Mouse (Mus musculus) intestine, embryonic 16.5 days (tissue): Measurements from ENCODE around the gene Taok1. TPM values are rescaled to one million over a fixed set of nuclear protein-coding genes. Genes with fewer than 3 reads are reported as not detected.

Source experiments
- ATAC-seq: fragments of 200-750 bp; cut with Nextera tagmentation; 2 replicates; pipeline ENCODE4 v1.8.0; 2017; ENCODE audit warnings: moderate TSS enrichment, moderate library complexity
- H3K27ac ChIP-seq: fragments of 300-500 bp; sonication (generic); 2 replicates; pipeline ENCODE4 v1.5.1; 2014; ENCODE audit warnings: mild to moderate bottlenecking, low read length
- H3K27me3 ChIP-seq: fragments of 300-500 bp; sonication (generic); replicated peaks from 2 replicates; pipeline ENCODE4 v1.6.1; 2014; ENCODE audit warnings: low read length, control low read depth, mixed read lengths; ENCODE audit not compliant: control insufficient read depth, insufficient read depth
- H3K36me3 ChIP-seq: fragments of 300-500 bp; sonication (generic); 2 replicates; pipeline ENCODE4 v1.6.1; 2014; ENCODE audit warnings: low read length, control low read depth; ENCODE audit not compliant: control insufficient read depth, insufficient read depth
- H3K4me1 ChIP-seq: fragments of 300-500 bp; sonication (generic); 2 replicates; pipeline ENCODE4 v1.6.1; 2014; ENCODE audit warnings: low read length, control low read depth, mixed read lengths; ENCODE audit not compliant: control insufficient read depth, insufficient read depth
- H3K4me2 ChIP-seq: fragments of 300-500 bp; sonication (generic); 2 replicates; pipeline ENCODE4 v1.6.1; 2014; ENCODE audit warnings: low read depth, low read length, control low read depth
- H3K4me3 ChIP-seq: fragments of 300-500 bp; sonication (generic); 2 replicates; pipeline ENCODE4 v1.5.1; 2014; ENCODE audit warnings: mild to moderate bottlenecking, low read length
- H3K9ac ChIP-seq: fragments of 300-500 bp; sonication (generic); 2 replicates; pipeline ENCODE4 v1.6.1; 2014; ENCODE audit warnings: low read depth, low read length
- H3K9me3 ChIP-seq: fragments of 300-500 bp; sonication (generic); 2 replicates; pipeline ENCODE4 v1.6.1; 2016; ENCODE audit warnings: low read length, control low read depth; ENCODE audit not compliant: control insufficient read depth
- WGBS: fragments of 180-500 bp; shearing (Covaris S2); extraction: QIAGEN DNeasy Blood & Tissue Kit; methylation state at CpG from one replicate; pipeline ENCODE4 v1.1.7; 2014; 5-methylcytosine and 5-hydroxymethylcytosine counted together
- polyA plus RNA-seq: library from polyadenylated mRNA; unstranded; fragments of >200 nt; fragmentation: Nextera tagmentation; extraction: Ambion mirVana; gene quantifications from 2 replicates; pipeline ENCODE4 v1.2.1, GENCODE M21; 2015

Taok1 gene
- polyA plus RNA-seq, 1 experiment from 2014 or later: 9.2 TPM

DNA sequence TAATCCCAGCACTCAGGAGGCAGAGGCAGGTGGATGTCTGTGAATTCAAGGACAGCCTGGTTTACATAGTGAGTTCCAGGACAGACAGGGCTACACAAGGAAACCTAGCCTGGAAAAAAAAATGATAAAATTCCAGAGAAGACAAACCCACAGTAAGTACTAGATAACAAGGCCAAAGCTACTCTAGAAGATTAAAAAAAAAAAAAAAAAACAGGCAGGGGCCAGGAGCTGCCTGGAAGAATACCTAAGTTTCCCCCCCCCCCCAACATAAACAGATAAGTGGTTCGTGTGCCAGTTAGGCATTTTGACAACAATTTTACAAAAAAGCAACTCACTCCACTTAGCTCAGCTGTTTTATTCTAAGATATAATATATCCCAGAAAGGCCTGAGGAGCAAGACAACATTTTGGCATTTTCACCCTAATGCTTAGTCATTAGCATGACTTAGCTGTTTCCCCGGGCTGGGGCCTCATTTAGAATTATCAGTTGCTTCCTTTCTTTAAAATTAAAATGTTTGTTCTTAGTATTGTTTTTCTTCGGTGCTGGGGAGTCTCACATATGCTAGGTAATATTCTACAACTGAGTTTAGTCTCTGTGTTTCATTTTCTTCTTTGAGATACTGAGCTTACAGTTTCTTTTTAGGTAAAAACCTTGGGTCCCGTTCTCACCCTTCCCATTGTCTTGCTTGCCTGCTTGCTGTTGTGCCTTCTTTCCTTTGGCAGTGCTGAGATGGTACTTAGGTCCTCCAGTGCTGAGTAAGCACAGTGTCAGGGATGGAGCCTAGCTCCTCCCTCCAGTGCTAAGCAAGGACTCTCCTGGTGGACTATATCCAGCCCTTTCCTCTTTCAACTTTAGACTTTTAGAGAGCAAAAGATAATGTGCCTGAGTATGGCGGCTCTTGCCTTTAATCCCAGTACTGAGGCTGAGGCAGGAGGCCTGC lies 19.3 kb upstream of the Taok1 start:
- ATAC-seq: no peak
- H3K9ac ChIP-seq: no peak overlapping the region
- WGBS: 69% methylated on average over 5 of the region's 5 CpGs

DNA sequence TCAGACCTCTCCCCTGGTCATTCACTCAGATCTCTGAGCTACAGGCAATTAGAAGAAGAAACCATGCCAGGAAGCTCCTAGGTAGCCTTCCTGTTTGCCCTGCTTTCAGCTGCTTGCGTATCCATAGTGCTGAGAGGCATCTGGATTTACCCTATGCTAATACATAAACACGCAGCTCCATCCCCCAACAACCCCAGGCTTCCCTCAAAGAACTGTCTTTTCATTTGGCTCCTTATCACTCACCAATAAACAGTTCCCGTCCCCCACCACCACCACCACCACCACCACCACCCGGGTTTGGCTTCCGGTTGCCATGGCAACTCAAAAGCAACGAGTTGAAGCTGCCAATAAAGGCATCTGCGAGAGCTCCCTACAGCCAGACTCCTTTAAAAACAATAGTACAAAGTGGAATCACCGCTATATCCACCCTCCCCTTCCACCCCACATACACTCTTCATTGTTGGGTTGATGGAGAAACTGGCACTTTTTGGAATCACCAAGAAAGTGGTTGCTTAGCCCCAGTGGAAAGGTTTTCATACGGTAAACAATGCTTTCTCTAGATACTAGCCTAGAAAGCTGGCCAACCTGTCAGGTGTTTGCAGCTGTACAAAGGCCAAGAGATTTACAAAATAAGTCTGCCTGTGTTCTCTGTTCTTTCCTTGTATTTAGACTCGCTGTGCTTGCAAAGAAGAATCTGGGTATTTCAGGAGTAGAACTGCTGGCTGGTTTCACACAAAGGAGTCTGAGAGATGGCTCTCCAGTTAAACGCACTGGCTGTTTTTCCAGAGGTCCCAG lies 17.6 kb upstream of the Taok1 start:
- WGBS: 12% methylated on average over 11 of the region's 11 CpGs
- ATAC-seq: no peak
- no peak overlapping the region for H3K27ac ChIP-seq
- peak overlapping the region; percentile 17; the same call in 1 of the 2 replicates for H3K9ac ChIP-seq
- peak overlapping the region; percentile 43 for H3K4me3 ChIP-seq
- H3K4me2 ChIP-seq: peak overlapping the region; percentile 84
- H3K9me3 ChIP-seq: no peaks in the 10 kb centered on the region
- no peaks in the 10 kb centered on the region for H3K36me3 ChIP-seq
- H3K27me3 ChIP-seq: no peaks in the 10 kb centered on the region
- H3K4me1 ChIP-seq: peaks cover 14% of the 10 kb centered on the region; the same call in 1 of the 2 replicates

More for the DNA sequence above, 19.3 kb upstream of the Taok1 start:
- no peaks in the 10 kb centered on the region for H3K36me3 ChIP-seq
- H3K27me3 ChIP-seq: no peaks in the 10 kb centered on the region
- no peak overlapping the region for H3K4me3 ChIP-seq
- peaks cover 14% of the 10 kb centered on the region; the same call in 1 of the 2 replicates for H3K4me1 ChIP-seq
- H3K9me3 ChIP-seq: no peaks in the 10 kb centered on the region
- H3K4me2 ChIP-seq: no peak overlapping the region
- H3K27ac ChIP-seq: no peak overlapping the region

DNA sequence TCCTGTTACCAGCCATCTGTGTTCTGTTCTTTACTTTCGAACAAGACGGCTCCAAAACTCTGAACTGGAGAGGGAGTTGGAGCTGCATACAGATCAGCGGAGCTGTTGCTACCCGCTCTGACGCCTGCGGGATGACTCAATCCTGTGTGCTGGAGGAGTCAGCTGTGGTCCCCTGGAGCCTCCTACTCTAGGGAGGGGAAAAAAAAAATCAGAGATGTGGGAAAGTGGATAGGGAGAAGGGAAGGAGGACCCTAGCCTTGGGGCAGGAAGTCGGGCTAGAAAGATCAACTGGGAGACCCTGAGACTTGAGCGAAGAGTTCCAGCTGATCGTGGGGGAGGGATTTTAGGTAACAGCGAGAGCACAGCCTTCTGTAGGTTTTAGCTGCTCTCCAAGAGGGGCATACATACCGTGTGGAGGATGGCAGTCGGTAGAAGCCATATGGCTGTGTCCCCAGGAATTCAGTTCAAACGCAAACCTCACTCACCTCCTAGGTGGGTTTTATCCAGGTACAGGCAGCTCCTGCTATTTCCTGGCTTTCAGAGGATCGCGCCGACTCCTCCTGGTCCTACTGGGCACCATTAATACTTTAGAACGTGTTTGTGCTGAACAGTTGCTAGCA lies 16.9 kb upstream of the Taok1 start:
- H3K36me3 ChIP-seq: no peaks in the 10 kb centered on the region
- peak overlapping the region; percentile 43 for H3K4me3 ChIP-seq
- WGBS: 2% methylated on average over 17 of the region's 17 CpGs
- H3K27me3 ChIP-seq: no peaks in the 10 kb centered on the region
- peak overlapping the region; percentile 17; the same call in 1 of the 2 replicates for H3K9ac ChIP-seq
- H3K4me2 ChIP-seq: peak overlapping the region; percentile 84
- ATAC-seq: 0 out of 2 replicates have a peak, but pooled peaks have one; percentile 58
- peak overlapping the region; percentile 31; the same call in 1 of the 2 replicates for H3K27ac ChIP-seq
- H3K9me3 ChIP-seq: no peaks in the 10 kb centered on the region
- peaks cover 14% of the 10 kb centered on the region; the same call in 1 of the 2 replicates for H3K4me1 ChIP-seq

DNA sequence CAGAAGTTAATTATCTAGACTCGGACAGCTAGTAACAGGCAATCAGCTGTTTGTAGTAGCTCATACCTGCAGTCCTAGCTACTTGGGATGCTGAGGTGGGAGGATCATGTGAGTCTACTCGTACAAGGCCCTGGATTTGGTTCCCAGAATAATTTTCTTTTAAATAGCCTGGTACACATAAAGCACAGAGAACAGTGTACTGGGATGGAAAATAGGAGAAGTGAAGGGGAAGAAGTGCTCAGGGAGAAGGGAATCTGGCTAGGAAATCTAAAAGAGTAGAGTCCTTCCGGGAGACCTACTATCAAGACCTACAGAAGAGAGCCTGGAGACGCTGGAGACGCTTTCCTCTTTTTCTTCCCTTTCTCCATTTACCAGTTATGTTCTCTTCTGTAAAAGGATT lies 16.4 kb upstream of the Taok1 start:
- Histone ChIP-seq H3K27me3 (no peaks in the 10 kb centered on the region), H3K9ac (peak overlapping the region; percentile 17; the same call in 1 of the 2 replicates), H3K9me3 (no peaks in the 10 kb centered on the region), H3K4me1 (peaks cover 14% of the 10 kb centered on the region; the same call in 1 of the 2 replicates), H3K36me3 (no peaks in the 10 kb centered on the region), H3K4me2 (peak overlapping the region; percentile 84), H3K4me3 (peak overlapping the region; percentile 43; the same call in 1 of the 2 replicates), H3K27ac (peak overlapping the region; percentile 31; the same call in 1 of the 2 replicates)
- ATAC-seq: no peak
- 32% methylated on average over 5 of the region's 5 CpGs for WGBS

DNA sequence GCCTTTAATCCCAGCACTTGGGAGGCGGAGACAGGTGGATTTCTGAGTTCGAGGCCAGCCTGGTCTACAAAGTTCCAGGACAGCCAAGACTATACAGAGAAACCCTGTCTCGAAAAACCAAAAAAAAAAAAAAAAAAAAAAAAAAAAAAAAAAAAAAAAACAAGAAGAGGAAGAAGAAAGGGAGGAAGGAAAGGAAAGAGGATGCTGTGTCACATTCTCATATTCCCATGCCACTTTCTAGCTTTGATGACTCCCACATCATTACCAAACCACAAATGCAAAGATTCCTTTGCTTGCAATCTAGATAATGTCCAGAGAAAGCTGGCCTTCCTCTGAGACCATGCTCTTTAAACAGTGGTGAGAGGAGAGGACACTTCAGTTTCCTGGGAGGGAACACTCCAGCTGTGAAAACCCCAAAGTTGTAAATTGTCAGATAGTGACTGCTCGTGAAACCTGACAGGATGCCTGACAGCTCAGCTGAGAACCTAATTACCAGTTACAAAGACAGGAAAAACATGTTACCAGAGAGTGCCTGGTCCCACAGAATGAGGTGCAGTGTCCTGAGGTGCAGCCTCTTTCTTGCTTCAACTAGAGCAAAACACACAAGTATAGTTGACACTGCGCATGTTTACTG lies 14.4 kb upstream of the Taok1 start:
- ATAC-seq: no peak
- Histone ChIP-seq H3K27me3 (no peaks in the 10 kb centered on the region), H3K4me1 (peaks cover 14% of the 10 kb centered on the region; the same call in 1 of the 2 replicates), H3K4me3 (no peak overlapping the region), H3K9ac (no peak overlapping the region), H3K4me2 (no peak overlapping the region), H3K9me3 (no peaks in the 10 kb centered on the region), H3K27ac (no peak overlapping the region), H3K36me3 (no peaks in the 10 kb centered on the region)
- WGBS: 78% methylated on average over 5 of the region's 5 CpGs

DNA sequence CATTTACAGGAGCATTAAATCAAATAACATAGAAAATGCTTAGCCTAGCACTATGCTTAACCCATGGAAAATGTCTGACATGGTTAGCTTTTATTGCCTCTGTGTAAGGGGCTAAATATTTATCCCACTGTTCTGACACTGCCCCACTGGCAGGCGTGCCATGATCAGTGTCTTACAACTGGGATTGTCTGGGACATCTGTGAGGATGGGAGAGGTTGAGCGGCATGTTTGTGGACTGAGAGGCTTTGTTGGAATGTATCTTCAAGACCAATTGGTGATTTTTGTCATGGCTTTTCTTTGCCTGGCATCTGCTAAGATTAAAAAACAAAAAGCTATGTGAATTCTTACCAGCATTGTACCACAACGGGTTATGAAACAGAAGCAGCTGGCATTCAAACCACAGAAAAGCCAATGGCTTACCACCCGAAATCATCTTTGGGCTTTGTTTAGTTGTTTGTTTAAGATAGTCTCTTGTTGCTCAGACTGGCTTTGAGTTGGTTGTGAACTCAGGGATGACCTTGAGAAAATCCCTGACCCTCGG lies 7.5 kb upstream of the Taok1 start:
- Histone ChIP-seq H3K4me3 (no peak overlapping the region), H3K4me2 (no peak overlapping the region), H3K36me3 (no peaks in the 10 kb centered on the region), H3K4me1 (no peaks in the 10 kb centered on the region), H3K27ac (no peak overlapping the region), H3K9me3 (no peaks in the 10 kb centered on the region), H3K9ac (no peak overlapping the region), H3K27me3 (no peaks in the 10 kb centered on the region)
- no peak for ATAC-seq
- WGBS: 58% methylated on average over 5 of the region's 5 CpGs

DNA sequence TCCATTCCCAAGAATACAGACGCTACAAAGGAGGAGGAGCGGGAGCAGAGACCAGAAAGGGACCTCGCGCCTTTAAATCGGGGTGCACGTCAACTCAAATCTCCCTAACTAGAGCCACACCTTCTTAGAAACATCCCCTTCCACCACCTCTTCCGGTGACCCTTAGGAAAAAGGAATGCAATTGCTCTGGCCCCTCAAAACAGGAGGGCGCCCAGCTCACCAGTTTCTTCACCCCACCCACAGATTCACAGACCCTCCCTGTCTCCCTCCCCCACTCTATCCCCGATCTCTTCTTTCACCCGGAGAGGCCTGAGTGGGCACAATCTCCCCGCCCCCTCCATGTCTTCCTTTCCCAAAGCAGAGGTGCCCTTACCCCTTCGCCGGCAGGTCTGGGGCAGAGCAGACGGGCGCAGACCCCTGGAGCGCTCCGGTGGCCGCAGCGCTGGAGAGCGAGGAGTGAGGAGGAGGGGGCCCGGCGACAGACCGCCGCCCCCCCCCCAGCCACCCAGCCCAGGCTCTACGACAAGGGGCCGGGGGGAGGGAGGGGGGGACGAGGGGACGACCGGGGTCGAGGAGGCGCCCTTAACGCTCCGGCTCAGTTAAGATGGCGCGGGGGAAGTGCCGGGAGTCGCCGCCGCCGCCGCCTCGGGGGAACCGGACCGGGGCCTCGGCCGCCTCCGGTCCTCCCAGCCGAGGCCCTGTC lies 629 bp downstream of the Taok1 start:
- Histone ChIP-seq H3K9me3 (no peaks in the 10 kb centered on the region), H3K27ac (peak overlapping the region; percentile 97), H3K4me2 (peak overlapping the region; percentile 76), H3K4me1 (peaks cover 7% of the 10 kb centered on the region), H3K36me3 (no peaks in the 10 kb centered on the region), H3K9ac (peak overlapping the region; percentile 100), H3K4me3 (peak overlapping the region; percentile 95), H3K27me3 (no peaks in the 10 kb centered on the region)
- 1% methylated on average over 39 of the region's 48 CpGs for WGBS
- ATAC-seq: peak; percentile 47

DNA sequence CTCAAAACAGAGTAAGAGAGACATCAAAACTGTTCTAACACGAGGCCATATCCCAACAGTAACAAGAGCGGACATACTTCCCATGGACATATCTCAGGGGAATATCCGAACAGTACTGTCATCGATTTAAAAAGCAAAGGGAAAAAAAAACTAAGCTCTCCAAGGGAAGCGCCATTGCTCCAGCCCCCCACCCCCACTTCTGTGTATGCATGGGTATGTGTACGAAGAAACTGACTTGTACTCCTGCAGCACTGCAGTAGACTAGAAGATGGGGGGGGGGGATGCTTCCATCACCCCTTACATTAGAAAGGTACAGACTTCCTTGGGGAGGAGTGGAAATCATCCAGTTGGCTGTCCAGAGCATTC lies 1.2 kb downstream of the Taok1 start:
- Histone ChIP-seq H3K36me3 (no peaks in the 10 kb centered on the region), H3K9ac (peak overlapping the region; percentile 100), H3K4me1 (peaks cover 7% of the 10 kb centered on the region), H3K27ac (peak overlapping the region; percentile 97), H3K9me3 (no peaks in the 10 kb centered on the region), H3K4me3 (peak overlapping the region; percentile 95), H3K4me2 (peak overlapping the region; percentile 76), H3K27me3 (no peaks in the 10 kb centered on the region)
- ATAC-seq: 0 out of 2 replicates have a peak, but pooled peaks have one; percentile 1
- 3% methylated on average over 6 of the region's 6 CpGs for WGBS
